8 mouse cellular contexts compared by ENCODE assay signal in the genomic region with DNA sequence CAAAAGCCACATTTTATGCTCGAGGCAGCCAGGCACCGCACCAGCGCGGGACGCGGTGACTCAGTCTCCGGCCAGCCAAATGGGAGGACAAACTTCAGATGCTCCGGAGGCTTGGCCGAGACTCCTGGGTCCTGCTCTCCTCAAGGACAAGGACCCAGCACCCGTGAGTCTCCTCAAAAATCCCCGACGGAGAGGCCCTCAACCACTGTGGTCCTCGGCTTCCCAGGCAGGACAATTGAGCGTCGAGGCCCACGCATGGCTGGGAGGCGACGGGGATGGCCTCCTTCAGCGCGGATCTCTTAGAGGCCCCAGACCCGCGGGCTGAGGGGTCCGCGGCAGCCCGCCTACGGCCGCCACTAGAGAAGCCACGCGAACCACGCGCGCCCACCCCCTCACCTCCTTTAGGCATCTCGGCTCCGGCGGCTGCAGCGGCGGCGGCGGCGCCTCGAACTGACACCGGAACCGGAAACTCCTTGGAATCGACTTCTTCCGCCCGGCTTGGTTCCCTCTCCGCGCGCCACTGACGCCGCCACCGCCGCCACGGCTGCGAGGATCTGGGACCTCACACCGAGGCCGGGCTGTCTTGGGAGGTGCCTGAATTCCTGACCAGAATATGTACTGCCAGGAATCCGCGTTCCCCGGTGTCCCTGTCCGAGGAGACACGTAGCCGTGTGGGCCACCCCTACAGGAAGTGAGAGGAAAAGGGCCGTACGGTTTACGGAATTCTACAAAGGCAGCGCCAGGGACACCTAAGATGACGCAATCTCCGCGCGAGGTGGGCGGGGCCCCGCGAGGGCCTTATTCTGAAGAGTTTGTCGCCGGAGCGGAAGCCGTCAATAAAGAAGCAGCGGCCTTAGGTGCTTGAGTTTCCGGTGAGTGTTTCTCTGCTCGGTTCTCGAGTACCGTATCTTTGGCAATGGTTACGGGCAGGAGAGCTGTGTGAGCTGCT. TPM values are rescaled to one million over a fixed set of nuclear protein-coding genes. Genes with fewer than 3 reads are reported as not detected.
A peak's percentile ranks its signal among the peaks of the same experiment; 100 is the strongest.
DNase-seq lines count a peak whose midpoint lies in the region; ATAC-seq lines count a peak whose summit lies in the region.

Pdap1 (minus strand) TSS at position 668 of the 949 bp plus-strand sequence.
Bud31 (plus strand) TSS at position 792 of the 949 bp plus-strand sequence.

- H3K36me3 ChIP-seq in heart, embryonic 13.5 days, result peaks cover 58% of the 10 kb centered on the region
- H3K36me3 ChIP-seq in liver, embryonic 12.5 days, result peaks cover 62% of the 10 kb centered on the region
- peaks cover 24% of the 10 kb centered on the region for H3K36me3 ChIP-seq in stomach, embryonic 15.5 days

- H3K9ac ChIP-seq in heart, embryonic 13.5 days, result peak within 1 kb of the TSS; percentile 95
- peak within 1 kb of the TSS; percentile 90 for H3K9ac ChIP-seq in liver, embryonic 12.5 days
- H3K9ac ChIP-seq in stomach, embryonic 15.5 days, result peak within 1 kb of the TSS; percentile 94

- H3K4me3 ChIP-seq in heart, embryonic 13.5 days, result peak within 1 kb of the TSS; percentile 89
- peak within 1 kb of the TSS; percentile 94 for H3K4me3 ChIP-seq in liver, embryonic 12.5 days
- peak within 1 kb of the TSS; percentile 98 for H3K4me3 ChIP-seq in stomach, embryonic 15.5 days (replicated peaks)

- H3K27ac ChIP-seq in heart, embryonic 13.5 days (replicated peaks), result peak within 1 kb of the TSS; percentile 85
- peak within 1 kb of the TSS; percentile 88 for H3K27ac ChIP-seq in liver, embryonic 12.5 days
- peak within 1 kb of the TSS; percentile 91 for H3K27ac ChIP-seq in stomach, embryonic 15.5 days

- peak; percentile 89 for ATAC-seq in erythroid progenitor cell, adult 5-6 weeks (replicated peaks; ENCODE audit: low FRiP score, poor library complexity, severe bottlenecking)
- ATAC-seq in heart, embryonic 13.5 days (ENCODE audit: extremely low read depth, insufficient number of reproducible peaks, low FRiP score, low TSS enrichment), result peak; percentile 84
- ATAC-seq in liver, embryonic 12.5 days, result peak; percentile 89
- ATAC-seq in stomach, embryonic 15.5 days (ENCODE audit: insufficient read depth, low FRiP score, low read depth), result peak; percentile 94

- DNase-seq in CD4-positive helper T cell, adult 2 months (ENCODE audit: low read depth, low spot score), result peak; percentile 95
- peak; percentile 84 for DNase-seq in brain, embryonic 18.5 days (ENCODE audit: low read depth, low spot score)
- DNase-seq in kidney, postnatal 10 days, result peak; percentile 96
- peak; percentile 95 for DNase-seq in natural killer cell, adult 2 months (ENCODE audit: low spot score in 2 of 2)

- H3K4me1 ChIP-seq in heart, embryonic 13.5 days, result peaks cover 34% of the 10 kb centered on the region
- H3K4me1 ChIP-seq in liver, embryonic 12.5 days, result peaks cover 44% of the 10 kb centered on the region
- H3K4me1 ChIP-seq in stomach, embryonic 15.5 days, result peaks cover 21% of the 10 kb centered on the region

- H3K27me3 ChIP-seq in heart, embryonic 13.5 days (replicated peaks), result no peaks in the 10 kb centered on the region
- no peaks in the 10 kb centered on the region for H3K27me3 ChIP-seq in liver, embryonic 12.5 days (replicated peaks)
- no peaks in the 10 kb centered on the region for H3K27me3 ChIP-seq in stomach, embryonic 15.5 days (replicated peaks)

- WGBS in heart, embryonic 13.5 days, result under 1% methylated on average over 84 of the region's 84 CpGs
- under 1% methylated on average over 84 of the region's 84 CpGs for WGBS in liver, embryonic 12.5 days (ENCODE audit: insufficient replicate concordance)
- under 1% methylated on average over 84 of the region's 84 CpGs for WGBS in stomach, embryonic 15.5 days

- H3K9me3 ChIP-seq in heart, embryonic 13.5 days, result no peaks in the 10 kb centered on the region
- H3K9me3 ChIP-seq in liver, embryonic 12.5 days (replicated peaks), result no peaks in the 10 kb centered on the region
- H3K9me3 ChIP-seq in stomach, embryonic 15.5 days, result no peaks in the 10 kb centered on the region

- H3K4me2 ChIP-seq in heart, embryonic 13.5 days, result peak within 1 kb of the TSS; percentile 77
- peak within 1 kb of the TSS; percentile 74 for H3K4me2 ChIP-seq in liver, embryonic 12.5 days
- H3K4me2 ChIP-seq in stomach, embryonic 15.5 days, result peak within 1 kb of the TSS; percentile 68

RNA-seq across cellular contexts. Expression of gene Pdap1, which starts in this region (rescaled TPM):
- total RNA-seq in erythroid progenitor cell, adult 5-6 weeks (2015; ENCODE audit: low replicate concordance), result 33.5 and 34.4 TPM in 2 replicates
- total RNA-seq in erythroid progenitor cell, adult 5-6 weeks (2017; ENCODE audit: low replicate concordance), result 85.3 and 103 TPM in 2 replicates
- polyA plus RNA-seq in heart, embryonic 13.5 days (2015; fragmentation: Nextera tagmentation; extraction: Ambion mirVana), result 62.4 and 62.6 TPM in 2 replicates
- 78.0 and 80.6 TPM in 2 replicates for polyA plus RNA-seq in liver, embryonic 12.5 days (2016; fragmentation: Nextera tagmentation; extraction: Ambion mirVana)
- 90.9 and 91.1 TPM in 2 replicates for polyA plus RNA-seq in stomach, embryonic 15.5 days (2015; fragmentation: Nextera tagmentation; extraction: Ambion mirVana)

RNA-seq across cellular contexts. Expression of gene Bud31, which starts in this region (rescaled TPM):
- total RNA-seq in erythroid progenitor cell, adult 5-6 weeks (2015; ENCODE audit: low replicate concordance), result 91.0 and 168 TPM in 2 replicates
- total RNA-seq in erythroid progenitor cell, adult 5-6 weeks (2017; ENCODE audit: low replicate concordance), result 128 and 139 TPM in 2 replicates
- 135 and 150 TPM in 2 replicates for polyA plus RNA-seq in heart, embryonic 13.5 days (2015; fragmentation: Nextera tagmentation; extraction: Ambion mirVana)
- 171 TPM in 2 replicates for polyA plus RNA-seq in liver, embryonic 12.5 days (2016; fragmentation: Nextera tagmentation; extraction: Ambion mirVana)
- polyA plus RNA-seq in stomach, embryonic 15.5 days (2015; fragmentation: Nextera tagmentation; extraction: Ambion mirVana), result 175 TPM in 2 replicates

Comparison
In these comparisons a context has a peak if more than half of its experiments do, and no peak if none do; other contexts are left out.
1. Peak in every context shown above with its lines: DNase-seq, ATAC-seq, H3K4me3 ChIP-seq and H3K27ac ChIP-seq.